Mouse (Mus musculus): ENCODE data around the gene Enthd1. TPM values are rescaled to one million over a fixed set of nuclear protein-coding genes. Genes with fewer than 3 reads are reported as not detected.

The Enthd1 gene
- polyA plus RNA-seq, 1 experiment from 2014 or later = not detected

DNA sequence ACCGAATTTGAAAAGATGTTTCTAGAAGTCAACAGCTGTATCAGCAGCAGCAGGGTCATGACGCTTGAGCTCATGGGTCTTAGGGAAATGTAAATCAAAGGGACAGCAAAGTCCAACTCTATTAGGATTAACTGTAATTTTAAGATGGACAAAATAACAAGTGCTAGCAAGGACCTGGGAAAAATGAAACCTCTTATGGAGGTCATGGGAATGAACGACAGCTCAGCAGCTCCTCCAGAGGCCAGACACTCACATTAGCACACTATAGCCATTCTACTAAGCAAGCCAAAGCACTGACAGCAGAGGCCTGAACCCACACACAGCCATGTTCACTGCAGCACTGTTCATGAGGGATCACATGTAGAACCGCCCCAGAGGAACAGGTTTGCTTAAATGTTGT lies 7.2 kb downstream of the Enthd1 start:
- Histone ChIP-seq H3K27me3 (ENCODE audit: control insufficient read depth, insufficient read depth, low read length) (no peaks in the 10 kb centered on the region), H3K27ac (ENCODE audit: low read depth, low read length) (no peak overlapping the region), H3K4me3 (ENCODE audit: low read depth, low read length) (no peak overlapping the region), H3K4me1 (ENCODE audit: control insufficient read depth, insufficient read depth, low read length) (no peaks in the 10 kb centered on the region), H3K9ac (replicated peaks; ENCODE audit: low read depth, low read length) (no peak overlapping the region), H3K4me2 (ENCODE audit: low read depth, low read length) (no peak overlapping the region), H3K36me3 (ENCODE audit: control insufficient read depth, insufficient read depth, low read length) (no peaks in the 10 kb centered on the region), H3K9me3 (ENCODE audit: control insufficient read depth, low read length) (no peaks in the 10 kb centered on the region)
- WGBS = 70% methylated on average over 4 of the region's 4 CpGs
- ATAC-seq (ENCODE audit: low read depth) = no peak

- H3K4me1 ChIP-seq (ENCODE audit: control insufficient read depth, insufficient read depth, low read length) = no peaks in the 10 kb centered on the region
- no peak overlapping the region for H3K4me2 ChIP-seq (ENCODE audit: low read depth, low read length)
- ATAC-seq (ENCODE audit: low read depth) = no peak
- no peak overlapping the region for H3K4me3 ChIP-seq (ENCODE audit: low read depth, low read length)
- WGBS = 83% methylated on average over 2 of the region's 2 CpGs
- no peaks in the 10 kb centered on the region for H3K36me3 ChIP-seq (ENCODE audit: control insufficient read depth, insufficient read depth, low read length)
- no peaks in the 10 kb centered on the region for H3K9me3 ChIP-seq (ENCODE audit: control insufficient read depth, low read length)
- no peak overlapping the region for H3K27ac ChIP-seq (ENCODE audit: low read depth, low read length)
- H3K9ac ChIP-seq (replicated peaks; ENCODE audit: low read depth, low read length) = no peak overlapping the region
- no peaks in the 10 kb centered on the region for H3K27me3 ChIP-seq (ENCODE audit: control insufficient read depth, insufficient read depth, low read length)
Measured at GRCm38 (mm10) chr15:80556021-80556420, 8.9 kb downstream of the Enthd1 start.

DNA sequence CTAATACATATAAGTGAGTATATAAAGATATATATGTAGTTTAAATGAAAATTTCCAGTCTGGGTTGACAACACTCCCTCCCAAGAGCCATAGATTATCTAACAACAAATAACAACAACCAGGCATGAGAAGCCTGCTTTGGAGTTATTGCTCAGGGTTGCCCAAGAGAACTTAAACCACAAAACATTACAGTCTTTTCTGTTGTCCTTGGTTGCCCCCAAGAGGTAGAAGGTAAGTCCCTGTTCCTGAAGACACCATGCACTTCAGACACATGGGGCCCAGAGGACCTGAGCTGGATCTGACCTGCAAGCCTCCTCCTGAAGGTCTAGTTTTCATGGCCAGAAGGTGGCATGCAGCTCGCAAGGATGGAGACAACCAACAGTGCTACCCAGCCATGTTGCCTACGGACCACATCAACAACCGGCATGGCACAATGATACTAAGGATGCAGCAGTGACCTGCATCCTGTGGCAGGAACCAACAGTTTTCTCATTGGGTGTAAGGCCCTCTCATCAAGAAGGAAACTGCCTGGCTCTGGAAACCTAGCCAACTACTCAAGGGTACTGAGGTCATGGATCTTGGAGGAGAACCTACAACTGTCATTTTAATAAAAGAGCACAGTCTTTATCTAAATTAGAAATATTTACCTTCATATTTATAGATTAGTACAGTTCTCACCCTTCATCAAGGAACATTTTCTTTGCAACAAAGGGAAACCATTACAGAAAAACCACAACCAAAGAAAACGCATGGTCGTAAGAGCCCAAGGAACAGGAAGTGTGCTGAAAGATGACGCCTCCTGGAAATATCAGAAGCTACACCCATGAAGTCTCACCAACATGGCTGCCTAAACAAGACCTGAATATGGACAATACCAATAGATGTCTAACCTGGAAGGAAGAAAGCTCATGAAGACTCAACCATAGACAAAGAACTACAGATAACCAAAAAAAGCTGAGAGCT lies 9.8 kb downstream of the Enthd1 start:
- ATAC-seq (ENCODE audit: low read depth) = no peak
- Histone ChIP-seq H3K27me3 (ENCODE audit: control insufficient read depth, insufficient read depth, low read length) (no peaks in the 10 kb centered on the region), H3K4me2 (ENCODE audit: low read depth, low read length) (no peak overlapping the region), H3K36me3 (ENCODE audit: control insufficient read depth, insufficient read depth, low read length) (no peaks in the 10 kb centered on the region), H3K4me3 (ENCODE audit: low read depth, low read length) (no peak overlapping the region), H3K27ac (ENCODE audit: low read depth, low read length) (no peak overlapping the region), H3K4me1 (ENCODE audit: control insufficient read depth, insufficient read depth, low read length) (no peaks in the 10 kb centered on the region), H3K9ac (replicated peaks; ENCODE audit: low read depth, low read length) (no peak overlapping the region), H3K9me3 (ENCODE audit: control insufficient read depth, low read length) (no peaks in the 10 kb centered on the region)
- 94% methylated on average over 6 of the region's 6 CpGs for WGBS

- no peaks in the 10 kb centered on the region for H3K4me1 ChIP-seq (ENCODE audit: control insufficient read depth, insufficient read depth, low read length)
- ATAC-seq (ENCODE audit: low read depth) = no peak
- no peaks in the 10 kb centered on the region for H3K27me3 ChIP-seq (ENCODE audit: control insufficient read depth, insufficient read depth, low read length)
- no peaks in the 10 kb centered on the region for H3K36me3 ChIP-seq (ENCODE audit: control insufficient read depth, insufficient read depth, low read length)
- no peaks in the 10 kb centered on the region for H3K9me3 ChIP-seq (ENCODE audit: control insufficient read depth, low read length)
- H3K4me2 ChIP-seq (ENCODE audit: low read depth, low read length) = no peak overlapping the region
- H3K27ac ChIP-seq (ENCODE audit: low read depth, low read length) = no peak overlapping the region
- 80% methylated on average over 6 of the region's 6 CpGs for WGBS
- no peak overlapping the region for H3K9ac ChIP-seq (replicated peaks; ENCODE audit: low read depth, low read length)
- no peak overlapping the region for H3K4me3 ChIP-seq (ENCODE audit: low read depth, low read length)
Measured at GRCm38 (mm10) chr15:80545430-80545829, 19.5 kb downstream of the Enthd1 start.

GRCm38 (mm10) chr15:80544115-80544514 lies 20.8 kb downstream of the Enthd1 start:
- Histone ChIP-seq H3K4me2 (ENCODE audit: low read depth, low read length) (no peak overlapping the region), H3K36me3 (ENCODE audit: control insufficient read depth, insufficient read depth, low read length) (no peaks in the 10 kb centered on the region), H3K27me3 (ENCODE audit: control insufficient read depth, insufficient read depth, low read length) (no peaks in the 10 kb centered on the region), H3K4me1 (ENCODE audit: control insufficient read depth, insufficient read depth, low read length) (no peaks in the 10 kb centered on the region), H3K27ac (ENCODE audit: low read depth, low read length) (no peak overlapping the region), H3K9ac (replicated peaks; ENCODE audit: low read depth, low read length) (no peak overlapping the region), H3K9me3 (ENCODE audit: control insufficient read depth, low read length) (no peaks in the 10 kb centered on the region), H3K4me3 (ENCODE audit: low read depth, low read length) (no peak overlapping the region)
- ATAC-seq (ENCODE audit: low read depth) = no peak
- WGBS = 69% methylated on average over 3 of the region's 3 CpGs

DNA sequence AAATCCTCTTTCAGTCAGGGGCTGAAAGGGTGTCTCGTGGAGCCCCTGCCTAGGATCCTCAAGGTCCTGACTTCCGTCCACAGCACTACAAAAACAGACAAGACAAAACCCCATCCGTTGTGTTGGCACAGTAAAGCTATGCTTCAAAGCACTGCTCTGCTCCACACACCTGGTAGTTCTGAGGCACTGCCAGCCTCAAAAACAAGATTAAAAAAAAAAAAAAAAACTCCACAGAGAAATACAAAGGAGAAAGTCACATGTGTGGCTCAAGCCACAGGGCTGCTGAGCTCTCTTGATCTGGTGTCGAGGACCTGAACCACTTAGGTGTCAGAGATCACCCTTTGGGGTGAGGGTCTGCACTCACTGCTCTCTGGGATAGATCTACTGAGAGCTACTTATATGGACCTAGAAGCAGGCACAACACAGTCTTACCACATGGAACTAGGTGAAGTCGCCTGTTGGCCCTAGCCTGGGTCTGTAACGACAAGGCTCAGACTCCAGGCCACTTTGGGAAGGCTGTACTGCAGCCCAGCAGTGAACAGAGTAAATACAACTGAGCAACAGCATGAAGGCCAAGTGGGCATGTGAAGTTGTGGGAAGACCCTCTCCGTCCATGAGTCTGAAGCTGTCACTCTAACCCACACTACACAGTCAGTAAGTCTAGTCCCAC lies 26.1 kb downstream of the Enthd1 start:
- H3K4me2 ChIP-seq (ENCODE audit: low read depth, low read length) = no peak overlapping the region
- H3K27me3 ChIP-seq (ENCODE audit: control insufficient read depth, insufficient read depth, low read length) = no peaks in the 10 kb centered on the region
- no peak overlapping the region for H3K9ac ChIP-seq (replicated peaks; ENCODE audit: low read depth, low read length)
- H3K36me3 ChIP-seq (ENCODE audit: control insufficient read depth, insufficient read depth, low read length) = no peaks in the 10 kb centered on the region
- no peak overlapping the region for H3K27ac ChIP-seq (ENCODE audit: low read depth, low read length)
- WGBS = 91% methylated on average over 7 of the region's 7 CpGs
- H3K9me3 ChIP-seq (ENCODE audit: control insufficient read depth, low read length) = no peaks in the 10 kb centered on the region
- H3K4me1 ChIP-seq (ENCODE audit: control insufficient read depth, insufficient read depth, low read length) = no peaks in the 10 kb centered on the region
- no peak overlapping the region for H3K4me3 ChIP-seq (ENCODE audit: low read depth, low read length)
- ATAC-seq (ENCODE audit: low read depth) = no peak

DNA sequence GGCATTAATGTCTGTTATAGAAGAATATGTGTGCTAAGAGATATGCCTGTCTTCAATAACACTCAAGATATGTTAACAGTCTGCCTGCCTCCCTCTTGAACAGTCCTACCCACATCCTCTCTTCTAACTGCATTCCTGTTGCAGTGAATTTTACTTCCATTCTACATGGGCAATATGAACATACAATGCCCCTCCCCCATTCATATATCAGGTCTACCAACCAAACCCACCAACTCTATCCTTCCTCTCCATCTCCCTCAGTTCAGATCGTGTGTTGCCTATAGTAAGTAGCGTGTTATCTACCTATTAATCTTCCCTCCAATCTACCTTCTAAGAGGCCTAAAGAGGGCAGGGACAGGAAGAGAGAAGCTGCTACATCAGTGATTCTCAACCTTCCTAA lies 26.9 kb downstream of the Enthd1 start:
- no peak overlapping the region for H3K4me3 ChIP-seq (ENCODE audit: low read depth, low read length)
- no peaks in the 10 kb centered on the region for H3K4me1 ChIP-seq (ENCODE audit: control insufficient read depth, insufficient read depth, low read length)
- H3K36me3 ChIP-seq (ENCODE audit: control insufficient read depth, insufficient read depth, low read length) = no peaks in the 10 kb centered on the region
- H3K9me3 ChIP-seq (ENCODE audit: control insufficient read depth, low read length) = no peaks in the 10 kb centered on the region
- H3K27ac ChIP-seq (ENCODE audit: low read depth, low read length) = no peak overlapping the region
- no peak overlapping the region for H3K9ac ChIP-seq (replicated peaks; ENCODE audit: low read depth, low read length)
- ATAC-seq (ENCODE audit: low read depth) = no peak
- H3K4me2 ChIP-seq (ENCODE audit: low read depth, low read length) = no peak overlapping the region
- no peaks in the 10 kb centered on the region for H3K27me3 ChIP-seq (ENCODE audit: control insufficient read depth, insufficient read depth, low read length)
- WGBS = 94% methylated on average over 2 of the region's 2 CpGs

- Histone ChIP-seq H3K9ac (replicated peaks; ENCODE audit: low read depth, low read length) (no peak overlapping the region), H3K36me3 (ENCODE audit: control insufficient read depth, insufficient read depth, low read length) (no peaks in the 10 kb centered on the region), H3K4me1 (ENCODE audit: control insufficient read depth, insufficient read depth, low read length) (no peaks in the 10 kb centered on the region), H3K27ac (ENCODE audit: low read depth, low read length) (no peak overlapping the region), H3K4me3 (ENCODE audit: low read depth, low read length) (no peak overlapping the region), H3K27me3 (ENCODE audit: control insufficient read depth, insufficient read depth, low read length) (no peaks in the 10 kb centered on the region), H3K4me2 (ENCODE audit: low read depth, low read length) (no peak overlapping the region), H3K9me3 (ENCODE audit: control insufficient read depth, low read length) (no peaks in the 10 kb centered on the region)
- 78% methylated on average over 2 of the region's 2 CpGs for WGBS
- no peak for ATAC-seq (ENCODE audit: low read depth)
Measured at GRCm38 (mm10) chr15:80536051-80536450, 28.9 kb downstream of the Enthd1 start.

DNA sequence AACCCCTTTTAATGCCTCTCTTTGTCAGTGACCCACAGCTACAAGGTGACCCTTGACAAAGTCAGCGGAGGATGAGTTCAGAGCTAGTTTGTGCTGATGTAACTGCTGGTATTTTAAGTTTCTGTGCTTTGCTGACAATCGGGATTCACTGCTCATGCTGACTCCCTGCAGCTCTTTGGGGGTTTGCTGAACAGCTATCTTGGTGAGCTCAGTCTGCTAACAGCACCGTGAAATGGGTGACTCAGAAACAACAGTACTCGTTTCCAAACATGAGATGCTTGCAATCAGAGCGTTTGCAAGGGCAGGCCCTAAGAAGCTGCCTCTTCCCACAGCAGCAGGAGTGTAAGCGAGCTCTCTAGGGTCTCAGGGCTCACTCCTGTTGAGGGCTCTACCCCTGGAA lies 31.7 kb downstream of the Enthd1 start:
- H3K4me1 ChIP-seq (ENCODE audit: control insufficient read depth, insufficient read depth, low read length) = no peaks in the 10 kb centered on the region
- H3K4me3 ChIP-seq (ENCODE audit: low read depth, low read length) = no peak overlapping the region
- no peak overlapping the region for H3K4me2 ChIP-seq (ENCODE audit: low read depth, low read length)
- 54% methylated on average over 6 of the region's 6 CpGs for WGBS
- no peak overlapping the region for H3K27ac ChIP-seq (ENCODE audit: low read depth, low read length)
- H3K27me3 ChIP-seq (ENCODE audit: control insufficient read depth, insufficient read depth, low read length) = no peaks in the 10 kb centered on the region
- ATAC-seq (ENCODE audit: low read depth) = no peak
- no peaks in the 10 kb centered on the region for H3K9me3 ChIP-seq (ENCODE audit: control insufficient read depth, low read length)
- no peaks in the 10 kb centered on the region for H3K36me3 ChIP-seq (ENCODE audit: control insufficient read depth, insufficient read depth, low read length)
- H3K9ac ChIP-seq (replicated peaks; ENCODE audit: low read depth, low read length) = no peak overlapping the region

All from neural tube, embryonic 14.5 days (tissue).